Mouse (Mus musculus) thymus, adult 2 months (tissue): ENCODE measurements around the gene Glt8d1. TPM values are rescaled to one million over a fixed set of nuclear protein-coding genes. Genes with fewer than 3 reads are reported as not detected.

ENCODE experiments used
- DNase-seq: peaks from one replicate; pipeline ENCODE4 v3.0.0; 2021
- H3K27ac ChIP-seq: fragments of 200-500 bp; 2 replicates; pipeline ENCODE4 v1.5.1; 2012; ENCODE audit warnings: low read length, control low read depth; ENCODE audit not compliant: control insufficient read depth, insufficient read depth
- H3K27me3 ChIP-seq: fragments of 200-500 bp; 2 replicates; pipeline ENCODE4 v1.6.1; 2012; ENCODE audit warnings: mild to moderate bottlenecking, low read length, moderate library complexity, mixed read lengths; ENCODE audit not compliant: control insufficient read depth, insufficient read depth
- H3K36me3 ChIP-seq: fragments of 200-500 bp; 2 replicates; pipeline ENCODE4 v1.6.1; 2012; ENCODE audit warnings: mild to moderate bottlenecking, low read length, moderate library complexity; ENCODE audit not compliant: control insufficient read depth, insufficient read depth
- H3K4me1 ChIP-seq: fragments of 200-500 bp; replicated peaks from 2 replicates; pipeline ENCODE4 v1.6.1; 2012; ENCODE audit warnings: low read length; ENCODE audit not compliant: control insufficient read depth, insufficient read depth
- H3K4me3 ChIP-seq: fragments of 200-500 bp; 2 replicates; pipeline ENCODE4 v1.5.1; 2012; ENCODE audit warnings: mild to moderate bottlenecking, low read length, control low read depth, moderate library complexity; ENCODE audit not compliant: control insufficient read depth, insufficient read depth
- CTCF ChIP-seq: fragments of 200-500 bp; IDR thresholded peaks from 2 replicates; pipeline ENCODE4 v1.5.1; 2012; ENCODE audit warnings: mild to moderate bottlenecking, control low read depth, low read length, moderate library complexity, borderline replicate concordance; ENCODE audit not compliant: control insufficient read depth, poor library complexity, insufficient read depth; ENCODE audit errors: extremely low read depth
- POLR2A ChIP-seq: fragments of 200-500 bp; IDR thresholded peaks from 2 replicates; pipeline ENCODE4 v1.6.1; 2012; ENCODE audit warnings: mild to moderate bottlenecking, low read length, control low read depth, moderate library complexity; ENCODE audit not compliant: control insufficient read depth, poor library complexity, insufficient read depth; ENCODE audit errors: extremely low read depth
- WGBS: fragments of 180-500 bp; shearing (Covaris S2); methylation state at CpG from one replicate; pipeline ENCODE4 v1.1.7; 2018; 5-methylcytosine and 5-hydroxymethylcytosine counted together
- polyA plus RNA-seq: library from polyadenylated mRNA; depleted of rRNA; stranded (reverse); fragments of >200 nt; gene quantifications from 2 replicates; pipeline ENCODE4 v1.2.3, GENCODE M21; 2012

Glt8d1 gene
- polyA plus RNA-seq, 1 experiment, result 13.6 TPM

DNA sequence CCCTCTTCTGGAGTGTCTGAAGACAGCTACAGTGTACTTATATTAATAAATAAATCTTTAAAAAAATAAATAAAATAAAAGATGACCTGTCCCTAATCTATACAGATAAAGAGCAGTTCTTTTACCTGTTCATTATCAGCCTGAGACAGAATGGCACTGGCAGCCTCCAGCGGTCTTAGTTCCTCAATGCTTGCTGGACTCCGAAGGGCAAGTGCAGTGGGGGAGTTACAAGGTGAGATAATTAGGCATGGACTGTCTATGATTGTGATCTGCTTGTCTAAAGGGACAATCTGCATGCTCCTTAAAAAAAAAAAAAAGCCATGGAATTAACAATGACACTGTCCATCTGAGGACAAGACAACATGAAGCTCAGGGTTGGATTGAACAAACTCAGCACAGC, 12.7 kb downstream of the Glt8d1 start:
- Histone ChIP-seq H3K27me3 (no peaks in the 10 kb centered on the region), H3K4me3 (no peak overlapping the region), H3K27ac (no peak overlapping the region), H3K4me1 (peaks cover 7% of the 10 kb centered on the region; the same call in 1 of the 2 replicates), H3K36me3 (peaks cover 60% of the 10 kb centered on the region)
- 98% methylated on average over 2 of the region's 2 CpGs for WGBS
- DNase-seq, result no peak
- TF ChIP-seq POLR2A, result no peak
- TF ChIP-seq CTCF, result no peak

DNA sequence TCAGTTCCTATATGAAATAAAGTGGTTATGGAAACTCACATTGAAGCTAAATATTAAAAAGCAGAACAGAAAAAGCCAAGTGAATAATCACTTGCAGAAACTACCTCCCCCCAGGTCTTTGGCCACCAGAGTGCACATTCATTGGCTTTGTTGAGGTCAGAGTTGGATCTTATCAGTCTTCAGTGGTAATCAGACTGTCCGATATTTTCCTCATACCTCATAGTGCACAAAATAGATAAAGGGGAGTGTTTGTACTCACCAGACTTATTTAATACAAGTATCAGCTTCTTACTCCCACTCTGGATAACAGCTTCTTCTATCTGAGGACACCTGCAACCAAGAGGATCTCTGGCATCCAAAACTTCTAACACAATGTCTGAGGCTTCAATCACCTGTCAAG, 14.9 kb downstream of the Glt8d1 start:
- peaks cover 8% of the 10 kb centered on the region for H3K4me1 ChIP-seq
- H3K36me3 ChIP-seq, result peaks cover 46% of the 10 kb centered on the region
- TF ChIP-seq CTCF (no peak), POLR2A (no peak)
- DNase-seq, result no peak
- no peak overlapping the region for H3K4me3 ChIP-seq
- H3K27me3 ChIP-seq, result no peaks in the 10 kb centered on the region
- no peak overlapping the region for H3K27ac ChIP-seq
- 72% methylated on average over 1 of the region's 1 CpGs for whole genome bisulfite sequencing

DNA sequence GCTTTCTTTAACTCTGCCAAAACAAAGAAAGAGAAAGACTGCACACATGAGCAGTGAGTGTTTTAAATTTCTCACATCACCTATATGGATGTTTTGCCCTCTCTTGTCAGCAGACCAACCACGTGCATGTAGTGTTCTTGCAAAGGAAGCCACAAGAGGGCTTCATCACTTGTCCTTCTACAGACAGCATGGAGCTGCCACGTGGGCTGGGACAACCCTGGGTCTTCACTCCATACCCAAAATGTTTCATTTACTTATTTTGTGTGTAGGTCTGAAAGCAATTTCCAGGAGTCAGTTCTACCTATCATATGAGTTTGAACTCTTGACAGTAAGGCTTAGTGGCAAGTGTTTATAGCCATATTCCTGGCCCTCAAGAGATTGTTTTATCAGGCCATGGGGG, 16.7 kb downstream of the Glt8d1 start:
- WGBS, result 0% methylated on average over 2 of the region's 2 CpGs
- Histone ChIP-seq H3K4me1 (peaks cover 8% of the 10 kb centered on the region), H3K27me3 (no peaks in the 10 kb centered on the region), H3K36me3 (peaks cover 31% of the 10 kb centered on the region), H3K27ac (no peak overlapping the region), H3K4me3 (peak overlapping the region; percentile 65; the same call in 1 of the 2 replicates)
- peak; percentile 21 for DNase-seq
- TF ChIP-seq CTCF (no peak), POLR2A (no peak)

DNA sequence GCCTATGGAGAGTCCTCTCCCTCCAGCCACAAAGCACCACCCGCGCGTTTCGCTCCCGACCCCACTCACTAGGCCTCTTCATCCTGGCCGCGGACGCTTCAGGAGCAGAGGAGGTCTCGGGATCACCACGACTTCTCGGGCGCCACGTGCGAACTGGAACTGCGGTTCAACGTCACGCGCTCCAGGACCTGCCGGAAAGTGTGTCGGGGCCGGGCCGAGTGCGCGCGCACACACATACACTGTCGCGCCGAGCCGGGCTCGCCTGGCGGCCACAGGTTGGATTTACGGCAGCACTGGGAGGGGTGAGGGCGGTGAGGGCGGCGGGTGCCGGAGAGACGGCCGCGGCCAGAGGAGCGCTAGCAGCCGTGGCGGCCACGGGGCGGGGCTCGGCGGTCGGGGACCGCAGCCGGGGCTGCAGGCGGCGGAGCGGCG, 17.7 kb downstream of the Glt8d1 start, which contains the start of the genes Pbrm1 and Gnl3:
Pbrm1 (plus strand) TSS at position 279 of the 432 bp plus-strand sequence.
Gnl3 (minus strand) TSS at position 293 of the 432 bp plus-strand sequence.
- Histone ChIP-seq H3K4me1 (peaks cover 8% of the 10 kb centered on the region), H3K4me3 (peak within 1 kb of the TSS; percentile 65), H3K27me3 (no peaks in the 10 kb centered on the region), H3K36me3 (peaks cover 23% of the 10 kb centered on the region), H3K27ac (peak within 1 kb of the TSS; percentile 70)
- 2% methylated on average over 51 of the region's 53 CpGs for WGBS
- peak; percentile 97 for DNase-seq
- TF ChIP-seq POLR2A (peak; percentile 85), CTCF (0 out of 2 replicates have a peak, but pooled peaks have one; percentile 51)

DNA sequence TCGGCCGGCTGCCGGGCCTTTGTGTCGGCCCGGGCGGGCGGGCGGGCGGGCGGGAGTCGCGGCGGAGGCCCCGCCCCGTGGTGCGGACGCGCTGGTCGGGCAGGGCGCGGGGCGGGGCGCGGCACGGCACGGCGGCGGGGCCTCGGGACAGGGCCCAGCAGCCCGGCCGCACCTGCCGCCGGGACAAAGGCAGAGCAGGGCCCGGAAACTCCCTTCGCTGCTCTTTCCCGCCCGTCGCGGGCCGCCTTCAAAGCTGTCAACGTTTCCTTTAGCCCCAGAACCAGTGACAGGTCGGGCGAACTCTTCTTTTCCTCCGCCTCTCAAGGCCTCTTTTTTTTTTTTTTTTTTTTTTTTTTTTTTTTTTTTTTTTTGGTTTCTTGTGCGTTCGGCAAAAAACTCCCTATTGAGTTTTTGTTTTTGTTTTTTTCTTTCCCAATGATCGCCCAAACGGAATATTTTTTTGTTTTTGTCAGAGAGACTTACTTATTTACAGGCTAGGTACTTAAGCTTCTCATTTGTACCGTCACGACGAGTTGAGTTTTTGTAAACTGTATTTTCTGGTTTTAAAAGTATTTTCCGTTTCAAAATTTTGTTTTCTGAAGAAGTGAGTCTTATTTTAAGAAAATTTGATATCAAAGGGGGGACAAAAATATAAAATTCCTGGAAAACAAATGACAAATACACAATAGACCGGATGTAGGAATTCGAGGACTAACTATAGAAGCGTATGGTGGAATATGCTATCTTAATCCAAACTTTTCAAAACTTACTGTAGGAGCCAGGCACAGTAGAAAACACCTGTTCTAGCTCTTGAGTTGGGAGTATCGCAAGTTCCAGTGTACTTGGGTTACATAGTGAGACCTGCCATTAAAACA, 18.4 kb downstream of the Glt8d1 start:
- peak; percentile 80 for DNase-seq
- TF ChIP-seq POLR2A (no peak), CTCF (no peak)
- H3K4me1 ChIP-seq, result peaks cover 8% of the 10 kb centered on the region
- peaks cover 22% of the 10 kb centered on the region for H3K36me3 ChIP-seq
- H3K4me3 ChIP-seq, result peak overlapping the region; percentile 47
- H3K27ac ChIP-seq, result peak overlapping the region; percentile 70
- no peaks in the 10 kb centered on the region for H3K27me3 ChIP-seq
- WGBS, result 2% methylated on average over 48 of the region's 56 CpGs

DNA sequence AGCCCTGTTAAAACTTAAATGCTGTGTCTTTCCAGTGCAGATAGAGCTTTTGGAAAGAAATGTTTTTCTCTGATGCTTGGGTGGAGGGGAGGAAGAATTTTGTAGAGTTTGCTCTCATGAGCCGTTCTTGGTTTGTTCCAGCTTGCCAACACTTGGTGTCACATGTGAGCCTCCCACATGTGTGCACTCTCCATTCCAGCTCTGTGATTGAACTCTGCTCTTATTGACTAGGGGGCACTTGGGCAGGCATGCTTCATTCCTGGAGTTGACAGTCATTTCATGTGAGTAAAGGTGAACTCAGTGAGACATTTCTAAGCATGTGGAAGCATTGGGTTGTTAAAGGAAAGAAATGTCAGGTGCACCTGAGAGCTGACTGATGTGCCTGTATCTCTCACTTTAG, 21.4 kb downstream of the Glt8d1 start:
- 63% methylated on average over 1 of the region's 1 CpGs for WGBS
- peaks cover 8% of the 10 kb centered on the region for H3K4me1 ChIP-seq

More for the DNA sequence above, 21.4 kb downstream of the Glt8d1 start:
- Histone ChIP-seq H3K27me3 (no peaks in the 10 kb centered on the region), H3K36me3 (peaks cover 35% of the 10 kb centered on the region), H3K27ac (no peak overlapping the region), H3K4me3 (no peak overlapping the region)
- DNase-seq, result no peak
- TF ChIP-seq POLR2A (no peak), CTCF (no peak)
